Mouse (Mus musculus): ENCODE results near the gene Sertad1. TPM values are rescaled to one million over a fixed set of nuclear protein-coding genes. Genes with fewer than 3 reads are reported as not detected.
A peak's percentile ranks its signal among the peaks of the same experiment; 100 is the strongest.

Sertad1 gene
- total and polyA plus RNA-seq, 2 experiments from 2014 or later = 31.0 to 70.5 TPM

DNA sequence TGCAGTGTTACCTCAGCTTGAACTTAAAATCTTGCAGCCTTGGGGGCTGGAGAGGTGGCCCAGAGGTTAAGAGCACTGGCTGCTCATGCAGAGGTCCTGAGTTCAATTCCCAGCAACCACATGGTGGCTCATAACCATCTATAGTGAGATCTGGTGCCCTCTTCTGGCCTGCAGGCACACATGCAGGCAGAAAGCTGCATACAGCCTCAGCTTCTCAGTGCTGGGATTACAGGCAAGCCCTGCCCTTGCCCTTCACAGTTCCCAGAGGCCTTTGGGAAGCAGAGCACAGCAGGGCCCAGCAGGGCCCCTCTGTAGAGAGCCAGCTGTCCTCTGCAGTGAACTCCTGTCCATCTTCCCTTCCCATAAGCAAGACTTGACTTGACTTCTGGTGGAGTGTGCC lies 33.4 kb downstream of the Sertad1 start:
- ATAC-seq (ENCODE audit: insufficient read depth, low read depth) (no peak), DNase-seq (ENCODE audit: low spot score) (no peak)
- Histone ChIP-seq H3K4me3 (ENCODE audit: low read depth, low read length) (no peak overlapping the region), H3K4me1 (ENCODE audit: control insufficient read depth, insufficient read depth) (no peaks in the 10 kb centered on the region), H3K9me3 (replicated peaks; ENCODE audit: control insufficient read depth, low read length) (no peaks in the 10 kb centered on the region), H3K27ac (ENCODE audit: low read depth) (no peak overlapping the region), H3K9ac (replicated peaks; ENCODE audit: low read depth, low read length) (no peak overlapping the region), H3K27me3 (ENCODE audit: control insufficient read depth, insufficient read depth, low read length) (no peaks in the 10 kb centered on the region), H3K36me3 (replicated peaks; ENCODE audit: control insufficient read depth, insufficient read depth, low read length) (no peaks in the 10 kb centered on the region), H3K4me2 (ENCODE audit: low read depth, low read length) (no peak overlapping the region)
- TF ChIP-seq EP300 (IDR thresholded peaks at IDR 0.05; ENCODE audit: low read depth) (no peak), CTCF (IDR thresholded peaks at IDR 0.05; ENCODE audit: low read depth) (no peak)

DNA sequence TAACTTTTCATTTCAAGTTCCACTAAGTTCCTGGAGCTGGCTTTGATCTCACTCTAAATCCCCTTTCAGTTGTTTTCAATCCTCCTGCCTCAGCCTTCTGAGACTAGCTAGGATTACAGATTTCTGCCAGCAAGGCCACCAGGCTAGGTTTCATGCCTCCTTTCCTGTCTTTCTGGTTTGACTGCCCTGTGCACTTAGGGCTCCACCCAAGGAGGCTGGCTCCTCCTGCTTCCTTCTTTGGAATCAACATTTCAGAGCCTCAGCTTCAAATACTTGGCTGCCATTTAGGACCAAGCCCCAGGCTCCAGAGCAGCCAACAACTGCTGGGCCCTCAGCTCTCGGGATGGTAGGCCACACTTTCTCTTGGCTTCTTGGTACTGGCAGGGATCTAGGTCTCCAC lies 33.9 kb downstream of the Sertad1 start:
- WGBS = 68% methylated on average over 1 of the region's 1 CpGs

DNA sequence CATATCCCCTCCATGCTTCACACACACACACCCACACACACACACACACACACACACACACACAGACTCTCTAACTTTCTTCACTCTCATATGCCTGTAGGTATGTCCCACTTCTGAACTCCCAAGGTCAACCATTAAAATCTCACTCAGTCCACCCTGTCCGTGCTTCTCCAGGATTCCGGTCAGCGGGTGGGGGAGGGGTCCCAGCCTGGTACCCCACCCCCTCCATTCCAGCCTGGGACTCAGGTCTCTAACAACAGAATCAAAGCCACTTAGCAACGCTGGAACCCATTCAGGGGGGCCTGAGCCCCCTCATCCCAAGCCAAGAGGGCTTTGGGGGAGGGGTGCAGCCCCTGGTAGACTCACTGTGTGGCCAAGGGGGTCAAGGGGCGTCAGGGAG lies 36.3 kb downstream of the Sertad1 start, which contains the start of gene Hipk4:
Hipk4 (plus strand) TSS at position 301 of the 400 bp plus-strand sequence.
- no peak for TF ChIP-seq CTCF (IDR thresholded peaks at IDR 0.05; ENCODE audit: low read depth)
- Histone ChIP-seq H3K27me3 (ENCODE audit: control insufficient read depth, insufficient read depth, low read length) (no peaks in the 10 kb centered on the region), H3K9ac (replicated peaks; ENCODE audit: low read depth, low read length) (no peak within 1 kb of the TSS), H3K4me2 (ENCODE audit: low read depth, low read length) (no peak within 1 kb of the TSS), H3K4me3 (ENCODE audit: low read depth, low read length) (no peak within 1 kb of the TSS), H3K27ac (ENCODE audit: low read depth) (no peak within 1 kb of the TSS), H3K9me3 (replicated peaks; ENCODE audit: control insufficient read depth, low read length) (no peaks in the 10 kb centered on the region), H3K36me3 (replicated peaks; ENCODE audit: control insufficient read depth, insufficient read depth, low read length) (no peaks in the 10 kb centered on the region), H3K4me1 (ENCODE audit: control insufficient read depth, insufficient read depth) (no peaks in the 10 kb centered on the region; the same call in 1 of the 2 replicates)
- ATAC-seq (ENCODE audit: insufficient read depth, low read depth) (no peak), DNase-seq (ENCODE audit: low spot score) (no peak)
- 57% methylated on average over 5 of the region's 5 CpGs for WGBS

More for the DNA sequence above, 33.9 kb downstream of the Sertad1 start:
- Histone ChIP-seq H3K27ac (ENCODE audit: low read depth) (no peak overlapping the region), H3K36me3 (replicated peaks; ENCODE audit: control insufficient read depth, insufficient read depth, low read length) (no peaks in the 10 kb centered on the region), H3K9me3 (replicated peaks; ENCODE audit: control insufficient read depth, low read length) (no peaks in the 10 kb centered on the region), H3K27me3 (ENCODE audit: control insufficient read depth, insufficient read depth, low read length) (no peaks in the 10 kb centered on the region), H3K4me2 (ENCODE audit: low read depth, low read length) (no peak overlapping the region), H3K4me1 (ENCODE audit: control insufficient read depth, insufficient read depth) (no peaks in the 10 kb centered on the region), H3K4me3 (ENCODE audit: low read depth, low read length) (no peak overlapping the region), H3K9ac (replicated peaks; ENCODE audit: low read depth, low read length) (no peak overlapping the region)
- TF ChIP-seq EP300 (IDR thresholded peaks at IDR 0.05; ENCODE audit: low read depth) = no peak
- ATAC-seq (ENCODE audit: insufficient read depth, low read depth) (no peak), DNase-seq (ENCODE audit: low spot score) (no peak)

DNA sequence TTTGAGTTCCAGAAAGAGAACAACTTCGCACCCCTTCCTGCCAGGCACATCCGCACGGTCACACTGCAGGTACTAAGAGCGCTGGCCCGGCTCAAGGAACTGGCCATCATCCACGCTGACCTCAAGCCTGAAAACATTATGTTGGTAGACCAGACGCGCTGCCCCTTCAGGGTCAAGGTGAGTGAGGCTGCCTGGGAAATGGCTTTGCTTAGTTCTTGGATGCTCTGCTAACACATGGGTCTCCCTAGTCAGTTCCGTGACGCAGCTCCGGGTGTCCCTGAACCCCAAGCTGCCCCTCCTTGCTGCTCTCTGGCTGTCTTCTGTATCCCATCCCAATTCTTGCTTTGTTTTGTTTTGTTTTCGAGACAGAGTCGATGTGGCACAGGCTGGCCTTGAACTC lies 37.1 kb downstream of the Sertad1 start:
- no peak for ATAC-seq (ENCODE audit: insufficient read depth, low read depth)
- no peaks in the 10 kb centered on the region for H3K9me3 ChIP-seq (replicated peaks; ENCODE audit: control insufficient read depth, low read length)
- no peak overlapping the region for H3K4me2 ChIP-seq (ENCODE audit: low read depth, low read length)
- H3K9ac ChIP-seq (replicated peaks; ENCODE audit: low read depth, low read length) = no peak overlapping the region
- H3K4me3 ChIP-seq (ENCODE audit: low read depth, low read length) = no peak overlapping the region
- WGBS = 93% methylated on average over 13 of the region's 13 CpGs
- DNase-seq (ENCODE audit: low spot score) = no peak
- no peaks in the 10 kb centered on the region; the same call in 1 of the 2 replicates for H3K4me1 ChIP-seq (ENCODE audit: control insufficient read depth, insufficient read depth)
- no peaks in the 10 kb centered on the region for H3K36me3 ChIP-seq (replicated peaks; ENCODE audit: control insufficient read depth, insufficient read depth, low read length)
- no peak overlapping the region for H3K27ac ChIP-seq (ENCODE audit: low read depth)
- TF ChIP-seq CTCF (IDR thresholded peaks at IDR 0.05; ENCODE audit: low read depth) = no peak
- no peak for TF ChIP-seq EP300 (IDR thresholded peaks at IDR 0.05; ENCODE audit: low read depth)
- no peaks in the 10 kb centered on the region for H3K27me3 ChIP-seq (ENCODE audit: control insufficient read depth, insufficient read depth, low read length)

DNA sequence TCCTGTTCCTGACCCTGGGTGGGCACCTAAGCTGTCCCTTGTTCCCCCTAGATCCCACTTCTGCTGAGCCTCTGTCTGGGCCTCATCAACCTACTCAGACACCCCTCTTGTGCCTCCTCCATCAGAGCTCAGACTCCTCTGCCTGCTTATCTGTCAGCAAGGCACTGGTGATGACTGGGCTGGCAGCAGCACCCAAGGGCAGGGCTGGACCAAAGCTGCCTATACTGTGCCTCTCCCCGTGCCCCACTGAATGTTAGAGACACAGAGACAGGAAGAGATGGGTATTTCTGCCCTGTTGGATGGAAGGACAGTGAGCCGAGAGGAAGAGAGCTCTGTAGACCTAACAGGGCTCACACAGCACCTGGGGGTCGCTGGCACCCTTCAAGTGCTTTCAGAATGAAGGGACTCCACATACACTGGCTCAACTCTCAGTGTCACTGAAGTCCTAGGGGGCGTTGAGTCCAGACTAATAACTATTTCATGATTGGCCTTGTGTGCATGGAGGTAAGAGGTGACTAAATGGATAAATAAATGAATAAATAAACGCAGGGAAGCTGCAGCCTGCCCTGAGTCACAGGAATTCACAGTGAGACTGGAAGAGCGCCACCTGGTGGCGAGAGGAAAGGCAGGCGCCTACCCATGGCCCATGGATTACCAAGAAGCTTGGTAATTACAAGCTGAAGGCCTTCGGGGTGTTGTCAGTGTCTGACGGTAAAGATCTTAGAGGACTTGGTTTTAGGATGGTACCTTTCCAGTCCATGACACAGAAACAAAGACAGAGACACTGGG lies 39.5 kb downstream of the Sertad1 start:
- ATAC-seq (ENCODE audit: insufficient read depth, low read depth) = peak; percentile 72
- peak; percentile 79 for DNase-seq (ENCODE audit: low spot score)
- H3K27me3 ChIP-seq (ENCODE audit: control insufficient read depth, insufficient read depth, low read length) = no peaks in the 10 kb centered on the region
- 0 out of 2 replicates have a peak, but pooled peaks cover 2% of the 10 kb centered on the region for H3K36me3 ChIP-seq (replicated peaks; ENCODE audit: control insufficient read depth, insufficient read depth, low read length)
- H3K9ac ChIP-seq (replicated peaks; ENCODE audit: low read depth, low read length) = no peak overlapping the region
- TF ChIP-seq EP300 (IDR thresholded peaks at IDR 0.05; ENCODE audit: low read depth) (no peak), CTCF (IDR thresholded peaks at IDR 0.05; ENCODE audit: low read depth) (peak; percentile 96)
- no peaks in the 10 kb centered on the region for H3K9me3 ChIP-seq (replicated peaks; ENCODE audit: control insufficient read depth, low read length)
- 20% methylated on average over 10 of the region's 10 CpGs for WGBS
- H3K4me2 ChIP-seq (ENCODE audit: low read depth, low read length) = no peak overlapping the region
- no peak overlapping the region for H3K27ac ChIP-seq (ENCODE audit: low read depth)
- H3K4me1 ChIP-seq (ENCODE audit: control insufficient read depth, insufficient read depth) = no peaks in the 10 kb centered on the region; the same call in 1 of the 2 replicates
- no peak overlapping the region for H3K4me3 ChIP-seq (ENCODE audit: low read depth, low read length)

DNA sequence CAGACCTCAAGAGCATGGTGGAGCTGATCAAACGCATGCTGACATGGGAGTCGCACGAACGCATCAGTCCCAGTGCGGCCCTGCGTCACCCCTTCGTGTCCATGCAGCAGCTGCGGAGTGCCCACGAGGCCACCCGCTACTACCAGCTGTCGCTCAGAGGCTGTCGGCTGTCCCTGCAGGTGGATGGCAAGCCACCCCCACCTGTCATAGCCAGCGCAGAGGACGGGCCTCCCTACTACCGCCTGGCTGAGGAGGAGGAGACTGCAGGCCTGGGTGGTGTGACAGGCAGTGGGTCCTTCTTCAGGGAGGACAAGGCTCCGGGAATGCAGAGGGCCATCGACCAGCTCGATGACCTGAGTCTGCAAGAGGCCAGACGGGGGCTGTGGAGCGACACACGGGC lies 42.4 kb downstream of the Sertad1 start:
- no peak overlapping the region for H3K4me3 ChIP-seq (ENCODE audit: low read depth, low read length)
- WGBS = 82% methylated on average over 21 of the region's 21 CpGs
- no peak overlapping the region for H3K9ac ChIP-seq (replicated peaks; ENCODE audit: low read depth, low read length)
- no peaks in the 10 kb centered on the region for H3K27me3 ChIP-seq (ENCODE audit: control insufficient read depth, insufficient read depth, low read length)
- no peak overlapping the region for H3K27ac ChIP-seq (ENCODE audit: low read depth)
- no peak for DNase-seq (ENCODE audit: low spot score)
- 0 out of 2 replicates have a peak, but pooled peaks cover 18% of the 10 kb centered on the region for H3K36me3 ChIP-seq (replicated peaks; ENCODE audit: control insufficient read depth, insufficient read depth, low read length)
- H3K4me1 ChIP-seq (ENCODE audit: control insufficient read depth, insufficient read depth) = no peaks in the 10 kb centered on the region; the same call in 1 of the 2 replicates
- TF ChIP-seq EP300 (IDR thresholded peaks at IDR 0.05; ENCODE audit: low read depth) = no peak
- ATAC-seq (ENCODE audit: insufficient read depth, low read depth) = no peak
- H3K9me3 ChIP-seq (replicated peaks; ENCODE audit: control insufficient read depth, low read length) = no peaks in the 10 kb centered on the region
- no peak overlapping the region for H3K4me2 ChIP-seq (ENCODE audit: low read depth, low read length)

All from heart, postnatal 0 days (tissue).